Mouse (Mus musculus): Measurements from ENCODE around the gene Zdhhc9. TPM values are rescaled to one million over a fixed set of nuclear protein-coding genes. Genes with fewer than 3 reads are reported as not detected.

Gene Zdhhc9
- total RNA-seq, 2 experiments from 2014 or later: 3.9 to 12.3 TPM

GRCm38 (mm10) chrX:48191261-48191660, 17.4 kb downstream of the Zdhhc9 start:
- ATAC-seq (replicated peaks; ENCODE audit: low FRiP score, low TSS enrichment, poor library complexity, severe bottlenecking): no peak

DNA sequence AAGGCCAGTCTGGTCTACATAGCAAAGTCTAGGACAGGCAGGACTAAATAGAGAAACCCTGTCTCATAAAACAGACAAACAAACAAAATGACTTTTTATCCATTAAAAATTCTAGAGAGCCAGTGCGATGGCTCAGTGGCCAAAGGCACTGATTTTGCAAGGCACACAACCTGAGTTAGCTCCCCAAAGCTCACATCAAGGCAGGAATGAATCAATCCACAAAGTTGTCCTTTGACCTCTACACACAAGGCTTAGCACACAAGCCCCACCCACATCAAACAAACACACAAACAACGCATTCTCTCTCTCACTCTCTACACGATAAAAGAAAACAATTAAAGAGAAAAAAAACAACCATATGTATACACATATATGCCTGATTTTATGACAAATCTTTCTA, 24.0 kb downstream of the Zdhhc9 start:
- no peak for ATAC-seq (replicated peaks; ENCODE audit: low FRiP score, low TSS enrichment, poor library complexity, severe bottlenecking)

DNA sequence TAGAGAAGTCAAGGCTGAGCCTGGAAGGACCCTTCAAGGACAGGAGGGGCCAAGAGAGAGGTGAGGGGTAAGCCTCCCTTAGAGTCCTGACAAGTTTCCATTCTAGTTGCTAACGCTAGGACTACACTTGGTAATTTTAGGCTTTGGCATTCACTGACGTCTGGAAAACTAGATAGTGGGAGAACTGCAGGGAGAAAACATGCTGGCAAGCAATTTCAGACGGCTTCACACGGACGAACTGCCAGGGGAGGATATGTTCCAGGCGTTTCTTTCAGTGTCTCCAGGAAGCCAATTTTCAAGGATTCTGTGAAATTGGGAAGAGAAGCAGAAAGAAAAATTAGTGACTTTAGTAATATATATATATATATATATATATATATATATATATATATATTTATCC, 26.8 kb downstream of the Zdhhc9 start:
- no peak for ATAC-seq (replicated peaks; ENCODE audit: low FRiP score, low TSS enrichment, poor library complexity, severe bottlenecking)

DNA sequence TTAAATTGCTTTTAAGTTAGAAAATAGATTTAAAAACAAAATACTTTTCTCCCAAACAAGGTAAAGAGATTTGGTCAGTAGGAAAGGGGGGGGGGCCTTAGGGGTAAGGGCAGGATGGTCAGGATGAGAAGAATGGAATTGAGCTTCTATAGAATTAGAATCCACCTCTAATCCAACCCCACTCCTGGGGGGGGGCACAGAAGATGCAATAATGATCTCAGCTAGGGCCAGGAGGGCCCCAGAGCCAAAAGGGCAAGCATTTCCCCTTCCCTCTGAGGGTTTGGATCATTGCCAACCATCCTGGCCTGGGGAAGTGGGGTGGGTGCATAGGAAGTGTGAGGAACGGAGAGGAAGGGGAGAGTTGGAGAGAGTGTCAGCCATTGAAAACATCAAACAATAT, 38.3 kb downstream of the Zdhhc9 start:
- no peak for ATAC-seq (replicated peaks; ENCODE audit: low FRiP score, low TSS enrichment, poor library complexity, severe bottlenecking)

DNA sequence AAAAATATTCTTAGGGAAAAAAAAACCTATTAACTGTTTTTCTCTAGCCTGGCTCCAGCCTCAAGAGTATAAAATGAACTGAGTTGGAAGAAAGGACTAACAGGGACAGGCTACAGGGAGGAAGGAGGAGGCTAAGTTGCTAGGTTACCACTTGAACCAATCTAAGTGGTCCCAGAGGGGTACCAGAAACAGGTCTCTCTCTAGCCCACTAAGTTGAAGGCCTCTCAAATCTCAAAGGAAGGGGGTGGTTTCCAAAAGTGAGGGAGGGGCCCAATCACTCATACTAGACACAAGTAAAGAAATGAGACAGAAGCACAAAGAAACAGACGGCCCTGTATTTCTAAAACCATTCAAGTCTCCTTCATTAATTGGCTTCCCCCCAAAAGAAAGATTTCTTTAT, 38.8 kb downstream of the Zdhhc9 start:
- ATAC-seq (replicated peaks; ENCODE audit: low FRiP score, low TSS enrichment, poor library complexity, severe bottlenecking): no peak

- ATAC-seq (replicated peaks; ENCODE audit: low FRiP score, low TSS enrichment, poor library complexity, severe bottlenecking): no peak
Observed at GRCm38 (mm10) chrX:48158229-48158919, 50.3 kb downstream of the Zdhhc9 start.

- ATAC-seq (replicated peaks; ENCODE audit: low FRiP score, low TSS enrichment, poor library complexity, severe bottlenecking): no peak
Observed at GRCm38 (mm10) chrX:48157396-48157795, 51.3 kb downstream of the Zdhhc9 start.

DNA sequence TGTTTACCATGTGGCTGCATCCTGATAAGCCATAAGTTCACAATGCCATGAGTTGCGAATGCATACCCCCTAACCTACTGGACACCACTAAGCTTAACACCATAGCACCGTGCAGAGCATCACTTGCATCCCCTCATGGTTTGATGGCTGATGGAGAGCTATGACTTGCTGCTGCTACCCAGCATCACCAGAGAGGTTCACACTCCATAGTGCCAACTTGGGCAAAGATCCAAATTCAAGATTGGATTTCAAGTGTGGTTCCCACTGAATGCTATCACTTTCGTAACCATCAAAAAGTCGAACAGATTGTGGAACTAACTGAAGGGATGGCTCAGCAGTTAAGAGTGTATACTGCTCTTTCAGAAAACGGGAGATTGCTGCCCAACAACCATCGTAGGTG, 53.2 kb downstream of the Zdhhc9 start:
- no peak for ATAC-seq (replicated peaks; ENCODE audit: low FRiP score, low TSS enrichment, poor library complexity, severe bottlenecking)

- ATAC-seq (replicated peaks; ENCODE audit: low FRiP score, low TSS enrichment, poor library complexity, severe bottlenecking): no peak
Observed at GRCm38 (mm10) chrX:48153949-48154348, 54.7 kb downstream of the Zdhhc9 start.

- ATAC-seq (replicated peaks; ENCODE audit: low FRiP score, low TSS enrichment, poor library complexity, severe bottlenecking): peak; percentile 97
Observed at GRCm38 (mm10) chrX:48153414-48153813, 55.3 kb downstream of the Zdhhc9 start.

GRCm38 (mm10) chrX:48152106-48152505, 56.6 kb downstream of the Zdhhc9 start:
- ATAC-seq (replicated peaks; ENCODE audit: low FRiP score, low TSS enrichment, poor library complexity, severe bottlenecking): no peak

- ATAC-seq (replicated peaks; ENCODE audit: low FRiP score, low TSS enrichment, poor library complexity, severe bottlenecking): no peak
Observed at GRCm38 (mm10) chrX:48147741-48148186, 60.9 kb downstream of the Zdhhc9 start.

DNA sequence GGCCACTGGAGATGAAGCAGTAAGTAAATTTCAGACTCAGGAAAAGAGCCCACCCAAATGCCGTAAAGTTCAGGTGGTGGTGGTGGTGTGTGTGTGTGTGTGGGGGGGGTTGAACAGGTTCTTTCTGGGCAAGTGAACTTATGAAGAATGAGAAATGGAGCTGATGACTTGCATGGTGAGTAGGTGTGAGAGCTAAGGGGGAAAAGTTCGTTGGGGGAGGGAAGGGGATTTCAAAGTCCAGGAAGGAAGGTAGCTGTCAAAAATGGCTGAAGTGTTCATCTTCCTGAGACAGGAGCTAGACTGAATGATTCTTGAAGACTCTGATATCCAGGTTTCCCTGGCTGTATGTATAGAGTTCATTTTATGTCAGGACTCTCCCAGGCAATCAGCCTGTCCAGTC, 61.5 kb downstream of the Zdhhc9 start:
- no peak for ATAC-seq (replicated peaks; ENCODE audit: low FRiP score, low TSS enrichment, poor library complexity, severe bottlenecking)

DNA sequence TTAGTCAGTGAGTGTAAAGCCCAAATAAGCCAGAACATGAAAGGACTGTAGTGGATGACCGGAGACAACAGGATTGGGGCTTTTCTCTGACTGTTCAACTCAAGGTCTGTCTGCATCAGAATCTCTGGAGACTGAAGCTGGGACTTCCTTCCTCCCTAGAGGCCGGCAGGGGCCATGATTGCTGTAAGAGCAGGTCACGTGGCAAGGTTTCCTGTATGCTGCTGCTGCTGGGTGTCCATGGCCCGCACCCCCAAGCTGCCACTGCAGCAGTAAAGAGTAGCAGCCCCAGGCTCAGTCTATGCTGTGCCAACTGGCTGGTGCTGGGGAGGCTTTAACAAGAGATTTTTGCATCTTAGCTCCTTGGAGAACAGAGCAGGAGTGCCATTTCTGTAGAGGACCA, 62.4 kb downstream of the Zdhhc9 start, which contains the start of gene Sash3:
Sash3 (plus strand) TSS at position 175 of the 400 bp plus-strand sequence.
- ATAC-seq (replicated peaks; ENCODE audit: low FRiP score, low TSS enrichment, poor library complexity, severe bottlenecking): peak; percentile 67

DNA sequence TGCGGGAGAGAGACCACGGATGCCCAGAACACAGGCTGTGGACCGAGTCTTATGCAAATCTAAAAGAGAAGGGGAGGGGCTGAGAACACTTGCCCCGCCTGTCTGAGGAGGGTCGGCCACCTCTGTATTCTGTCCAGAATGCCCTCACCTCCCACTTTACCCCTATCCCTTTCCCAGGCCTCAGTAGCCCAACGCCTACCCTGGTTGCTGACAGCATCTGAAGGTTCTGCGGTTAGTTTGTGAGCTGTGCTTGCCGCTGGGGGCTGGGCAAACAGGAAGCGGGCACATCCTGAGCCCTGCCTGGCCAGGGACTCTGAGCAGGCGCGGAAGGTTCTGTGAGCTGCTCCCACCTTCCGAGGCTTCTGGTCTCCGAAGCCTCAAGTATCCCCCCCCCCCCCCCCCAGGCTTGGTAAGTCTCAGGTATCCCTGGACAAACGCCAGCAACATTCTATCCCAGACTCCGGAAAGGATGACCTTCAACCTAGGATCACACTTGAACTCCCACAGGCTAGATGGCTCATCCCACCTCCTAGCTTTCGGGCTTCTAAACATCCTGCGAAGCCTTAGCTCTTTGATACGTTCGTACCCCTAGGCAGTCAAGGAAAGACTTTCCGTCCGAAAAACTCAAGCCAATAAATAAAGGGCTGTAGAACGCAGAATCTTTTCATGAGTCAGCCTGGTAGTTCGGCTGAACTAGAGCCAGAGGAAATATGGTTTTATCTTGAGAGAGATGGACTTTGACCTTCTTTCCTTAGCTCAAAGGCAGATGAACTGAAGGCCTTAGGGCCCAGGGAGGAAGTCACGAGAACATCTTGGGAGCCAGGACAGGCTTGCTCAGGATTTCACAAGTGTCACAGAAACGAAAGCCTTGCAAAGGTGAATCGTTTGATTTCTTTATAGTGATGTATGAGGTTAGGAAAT, 65.0 kb downstream of the Zdhhc9 start:
- ATAC-seq (replicated peaks; ENCODE audit: low FRiP score, low TSS enrichment, poor library complexity, severe bottlenecking): peak; percentile 60

DNA sequence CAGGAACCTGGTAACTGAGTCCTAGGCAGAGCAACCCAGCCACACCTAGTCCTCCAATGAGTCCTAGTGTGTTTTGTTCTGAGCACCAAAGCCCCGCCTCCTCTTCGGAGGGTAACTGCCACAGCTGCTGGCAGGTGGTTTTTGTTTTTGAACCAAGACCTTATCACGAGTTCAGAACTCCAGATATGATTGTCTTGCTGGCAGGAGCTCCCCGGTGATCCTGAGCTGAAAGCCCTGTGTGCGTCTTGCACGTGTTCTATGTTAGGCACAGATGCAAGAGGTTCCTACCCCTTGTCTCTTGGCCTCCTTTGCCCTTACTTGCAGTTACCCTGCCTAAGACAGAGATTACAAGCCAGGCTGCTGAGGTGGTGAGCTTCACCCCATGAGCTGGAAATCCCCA, 67.2 kb downstream of the Zdhhc9 start:
- ATAC-seq (replicated peaks; ENCODE audit: low FRiP score, low TSS enrichment, poor library complexity, severe bottlenecking): peak; percentile 58

- ATAC-seq (replicated peaks; ENCODE audit: low FRiP score, low TSS enrichment, poor library complexity, severe bottlenecking): no peak
Observed at GRCm38 (mm10) chrX:48140286-48140877, 68.3 kb downstream of the Zdhhc9 start.

DNA sequence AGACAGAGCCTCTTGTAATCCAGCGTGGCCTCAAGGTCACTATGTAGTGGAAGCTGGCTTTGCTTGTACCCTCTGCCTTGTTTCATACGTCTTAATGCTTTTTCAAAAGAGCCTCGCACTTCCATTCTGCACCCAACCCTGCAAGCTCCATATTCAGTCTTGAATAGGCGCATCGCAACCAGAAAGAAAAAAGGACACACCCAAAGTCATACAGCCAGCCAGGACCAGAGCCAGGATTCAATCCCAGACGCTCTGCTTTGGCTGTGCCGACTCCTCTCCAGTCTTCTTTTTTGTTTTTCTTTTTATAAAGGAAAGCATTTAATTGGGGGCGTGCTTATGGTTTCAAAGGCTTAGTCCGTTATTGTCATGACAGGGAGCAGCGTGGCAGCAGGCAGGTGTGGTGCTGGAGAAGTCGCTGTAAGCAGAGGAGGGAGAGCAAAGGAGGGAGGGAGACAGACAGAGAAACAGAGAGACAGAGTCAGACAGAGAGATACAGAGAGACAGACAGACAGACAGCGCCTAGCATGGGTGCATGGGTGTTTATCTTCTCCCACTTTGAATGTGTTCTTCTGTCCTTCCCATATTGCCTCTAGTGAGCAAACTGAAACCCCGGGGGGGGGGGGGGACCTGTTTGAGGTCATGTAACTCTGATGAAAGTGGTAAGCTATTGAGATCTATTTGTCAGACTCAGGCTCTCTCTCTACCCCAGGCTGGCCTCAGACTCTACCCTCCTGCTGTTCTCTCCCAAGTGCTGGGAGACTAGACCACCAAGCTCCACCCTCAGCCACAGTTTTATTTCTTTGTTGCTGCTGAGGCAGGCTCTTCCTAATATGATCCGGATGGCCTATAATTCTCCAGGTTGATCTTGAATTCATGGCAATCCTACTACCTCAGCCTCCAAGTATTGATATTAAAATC, 69.1 kb downstream of the Zdhhc9 start:
- no peak for ATAC-seq (replicated peaks; ENCODE audit: low FRiP score, low TSS enrichment, poor library complexity, severe bottlenecking)

- peak; percentile 77 for ATAC-seq (replicated peaks; ENCODE audit: low FRiP score, low TSS enrichment, poor library complexity, severe bottlenecking)
Observed at GRCm38 (mm10) chrX:48138539-48139275, 70.0 kb downstream of the Zdhhc9 start.

Data from megakaryocyte-erythroid progenitor cell, adult 5-6 weeks (primary cell).